Mouse (Mus musculus): Measurements from ENCODE around the gene I0C0044D17Rik.

DNA sequence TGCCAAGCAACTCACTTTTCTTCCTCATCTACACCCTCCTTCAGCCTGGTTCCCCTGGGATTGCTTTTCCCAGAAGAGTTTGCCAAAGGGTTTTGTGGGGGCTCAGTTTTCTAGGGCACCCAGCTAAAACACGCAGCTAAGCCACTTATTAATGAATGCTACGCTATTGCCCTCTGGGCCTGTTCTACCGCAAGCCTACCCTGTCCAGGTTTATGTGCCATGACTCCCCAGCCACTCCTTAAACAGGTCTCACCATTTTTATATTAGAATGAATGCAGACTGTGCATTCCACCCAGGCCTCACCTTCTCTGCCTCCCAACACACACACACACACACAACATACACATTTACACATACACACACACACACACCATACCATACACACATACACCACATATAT lies 593 bp downstream of the I0C0044D17Rik start:
- TF ChIP-seq GATA1 (IDR thresholded peaks at IDR 0.05; ENCODE audit: low read length) (no peak), TAL1 (IDR thresholded peaks at IDR 0.05; ENCODE audit: low read length) (no peak)

Data from erythroblast, embryonic 14.5 days (primary cell).